Mouse (Mus musculus) stomach, embryonic 16.5 days (tissue): ENCODE results near the gene Mdga1. TPM values are rescaled to one million over a fixed set of nuclear protein-coding genes. Genes with fewer than 3 reads are reported as not detected.

Source experiments
- ATAC-seq: fragments of 200-750 bp; cut with Nextera tagmentation; 2 replicates; pipeline ENCODE4 v1.8.0; 2017; ENCODE audit warnings: moderate number of reproducible peaks, moderate TSS enrichment; ENCODE audit not compliant: insufficient read depth, low FRiP score
- H3K27ac ChIP-seq: fragments of 300-500 bp; sonication (generic); 2 replicates; pipeline ENCODE4 v1.5.1; 2014; ENCODE audit warnings: low read length
- H3K27me3 ChIP-seq: fragments of 300-500 bp; sonication (generic); 2 replicates; pipeline ENCODE4 v1.6.1; 2014; ENCODE audit warnings: low read length, control low read depth, mixed read lengths; ENCODE audit not compliant: control insufficient read depth, insufficient read depth
- H3K36me3 ChIP-seq: fragments of 300-500 bp; sonication (generic); 2 replicates; pipeline ENCODE4 v1.6.1; 2014; ENCODE audit warnings: low read length; ENCODE audit not compliant: control insufficient read depth, insufficient read depth
- H3K4me1 ChIP-seq: fragments of 300-500 bp; sonication (generic); 2 replicates; pipeline ENCODE4 v1.6.1; 2014; ENCODE audit warnings: low read length, control low read depth, mixed read lengths; ENCODE audit not compliant: control insufficient read depth, insufficient read depth
- H3K4me2 ChIP-seq: fragments of 300-500 bp; sonication (generic); 2 replicates; pipeline ENCODE4 v1.6.1; 2014; ENCODE audit warnings: low read depth, low read length, mixed read lengths
- H3K4me3 ChIP-seq: fragments of 300-500 bp; sonication (generic); replicated peaks from 2 replicates; pipeline ENCODE4 v1.5.1; 2014; ENCODE audit warnings: mild to moderate bottlenecking, low read length
- H3K9ac ChIP-seq: fragments of 300-500 bp; sonication (generic); 2 replicates; pipeline ENCODE4 v1.6.1; 2014; ENCODE audit warnings: low read length
- H3K9me3 ChIP-seq: fragments of 300-500 bp; sonication (generic); replicated peaks from 2 replicates; pipeline ENCODE4 v1.6.1; 2016; ENCODE audit warnings: low read length, control low read depth; ENCODE audit not compliant: control insufficient read depth
- WGBS: fragments of 180-500 bp; shearing (Covaris S2); extraction: QIAGEN DNeasy Blood & Tissue Kit; methylation state at CpG from one replicate; pipeline ENCODE4 v1.1.7; 2014; 5-methylcytosine and 5-hydroxymethylcytosine counted together
- polyA plus RNA-seq: library from polyadenylated mRNA; unstranded; fragments of >200 nt; fragmentation: Nextera tagmentation; extraction: Ambion mirVana; gene quantifications from 2 replicates; pipeline ENCODE4 v1.2.1, GENCODE M21; 2015

Gene Mdga1
- polyA plus RNA-seq, 1 experiment from 2014 or later = 2.9 TPM

GRCm38 (mm10) chr17:29854835-29855234 lies 115.1 kb downstream of the Mdga1 start:
- Histone ChIP-seq H3K4me1 (peaks cover 14% of the 10 kb centered on the region), H3K36me3 (no peaks in the 10 kb centered on the region), H3K27ac (no peak overlapping the region), H3K9me3 (no peaks in the 10 kb centered on the region), H3K4me2 (no peak overlapping the region), H3K27me3 (no peaks in the 10 kb centered on the region), H3K4me3 (no peak overlapping the region), H3K9ac (no peak overlapping the region)
- 87% methylated on average over 4 of the region's 4 CpGs for WGBS
- no peak for ATAC-seq

DNA sequence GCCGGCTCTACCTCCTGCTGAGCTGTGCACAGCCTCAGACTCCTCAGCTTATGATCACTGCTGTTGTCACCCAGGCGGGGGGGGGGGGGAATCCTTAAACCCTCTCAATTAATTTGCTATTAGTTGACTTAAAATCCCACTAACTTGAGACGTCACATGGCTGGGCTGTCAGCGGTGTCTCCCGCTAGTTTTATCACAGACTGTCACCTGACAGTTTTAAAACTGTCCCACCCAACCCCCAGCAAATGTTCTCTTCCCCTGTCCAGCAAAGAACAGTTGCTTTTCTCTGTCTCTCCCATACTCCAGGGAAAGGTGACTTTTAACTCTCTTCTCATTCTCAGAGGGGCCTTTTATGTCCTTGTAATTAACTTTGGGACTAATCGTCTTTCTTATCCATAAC lies 115.5 kb downstream of the Mdga1 start:
- ATAC-seq = no peak

DNA sequence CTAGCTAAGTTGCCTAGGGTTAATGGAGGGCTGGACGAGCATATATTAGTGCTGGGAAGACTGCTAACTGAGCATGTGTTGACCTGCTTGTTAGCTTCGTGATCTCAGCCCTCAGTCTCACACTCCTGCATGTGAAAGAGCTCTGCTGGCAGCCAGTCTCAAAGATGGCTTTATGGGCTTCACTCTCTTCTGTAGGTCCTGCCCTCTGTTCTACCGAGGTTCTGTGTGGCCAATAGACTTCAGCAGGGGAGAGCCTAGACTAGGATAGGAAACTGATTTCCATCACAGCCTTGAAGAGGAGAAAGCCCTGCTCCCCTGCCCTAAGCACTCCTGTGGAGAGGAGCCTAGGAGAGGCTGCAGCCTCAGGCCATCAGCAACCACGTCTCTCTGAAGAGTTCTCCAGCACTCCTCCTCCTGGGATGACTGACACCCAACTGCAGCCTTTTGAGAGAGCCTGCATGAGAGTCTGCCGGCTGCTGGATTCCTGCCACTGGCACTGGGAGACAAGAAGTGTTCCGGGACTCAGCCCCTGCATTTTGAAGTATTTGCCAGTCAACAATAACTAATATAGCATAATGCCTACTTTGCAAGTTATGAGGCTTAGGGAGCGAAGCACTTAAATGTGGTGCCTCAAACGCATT lies 116.9 kb downstream of the Mdga1 start:
- no peak overlapping the region for H3K9ac ChIP-seq
- H3K4me2 ChIP-seq = no peak overlapping the region
- no peak overlapping the region for H3K27ac ChIP-seq
- H3K4me1 ChIP-seq = peaks cover 14% of the 10 kb centered on the region
- H3K36me3 ChIP-seq = no peaks in the 10 kb centered on the region
- WGBS = 52% methylated on average over 8 of the region's 8 CpGs
- no peak for ATAC-seq
- no peaks in the 10 kb centered on the region for H3K9me3 ChIP-seq
- no peak overlapping the region for H3K4me3 ChIP-seq
- H3K27me3 ChIP-seq = no peaks in the 10 kb centered on the region

More for the DNA sequence above, 115.5 kb downstream of the Mdga1 start:
- no peak overlapping the region for H3K4me2 ChIP-seq
- peaks cover 14% of the 10 kb centered on the region for H3K4me1 ChIP-seq
- no peak overlapping the region for H3K4me3 ChIP-seq
- no peaks in the 10 kb centered on the region for H3K9me3 ChIP-seq
- no peak overlapping the region for H3K27ac ChIP-seq
- no peaks in the 10 kb centered on the region for H3K27me3 ChIP-seq
- 64% methylated on average over 6 of the region's 6 CpGs for WGBS
- H3K9ac ChIP-seq = no peak overlapping the region
- no peaks in the 10 kb centered on the region for H3K36me3 ChIP-seq

GRCm38 (mm10) chr17:29849436-29849797 lies 120.5 kb downstream of the Mdga1 start:
- ATAC-seq = no peak
- H3K27ac ChIP-seq = no peak overlapping the region
- H3K9me3 ChIP-seq = no peaks in the 10 kb centered on the region
- H3K27me3 ChIP-seq = no peaks in the 10 kb centered on the region
- no peak overlapping the region for H3K4me2 ChIP-seq
- H3K4me1 ChIP-seq = no peaks in the 10 kb centered on the region
- H3K4me3 ChIP-seq = no peak overlapping the region
- H3K36me3 ChIP-seq = no peaks in the 10 kb centered on the region
- no peak overlapping the region for H3K9ac ChIP-seq
- 75% methylated on average over 13 of the region's 13 CpGs for WGBS

DNA sequence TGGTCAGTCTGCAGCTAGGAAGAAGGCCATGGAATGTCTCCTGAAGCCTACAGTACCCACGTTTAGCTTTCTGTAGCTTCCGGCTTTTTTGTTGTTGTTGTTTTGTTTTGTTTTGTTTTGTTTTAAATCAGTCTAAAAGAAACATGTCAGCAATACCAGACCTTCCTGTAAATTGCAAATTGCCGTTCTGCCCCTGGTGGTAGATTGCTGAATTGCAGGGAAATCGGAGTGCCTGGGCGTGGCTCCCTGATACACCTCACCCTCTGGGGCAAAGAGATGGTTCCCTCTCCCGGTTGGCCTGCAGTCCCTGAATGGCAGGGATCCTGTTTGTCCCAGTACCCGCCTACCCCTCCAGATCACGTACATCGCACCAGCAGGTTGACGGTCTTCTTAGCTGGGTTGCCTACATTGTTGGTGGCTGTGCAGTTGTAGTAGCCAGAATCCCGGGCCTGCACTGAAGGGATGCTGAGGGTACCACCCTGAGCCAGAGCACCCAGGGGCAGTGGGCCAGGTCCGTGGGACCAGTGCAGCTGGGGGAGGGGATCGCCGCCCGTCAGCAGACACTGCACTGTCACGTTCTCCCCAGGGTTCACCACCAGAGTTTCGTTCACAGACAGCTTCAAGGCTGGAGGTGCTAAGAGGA lies 121.0 kb downstream of the Mdga1 start:
- WGBS = 32% methylated on average over 17 of the region's 17 CpGs
- peak; percentile 39; the same call in 1 of the 2 replicates for ATAC-seq
- Histone ChIP-seq H3K9ac (no peak overlapping the region), H3K27ac (no peak overlapping the region), H3K4me1 (no peaks in the 10 kb centered on the region), H3K36me3 (no peaks in the 10 kb centered on the region), H3K9me3 (no peaks in the 10 kb centered on the region), H3K4me3 (no peak overlapping the region), H3K27me3 (no peaks in the 10 kb centered on the region), H3K4me2 (no peak overlapping the region)

DNA sequence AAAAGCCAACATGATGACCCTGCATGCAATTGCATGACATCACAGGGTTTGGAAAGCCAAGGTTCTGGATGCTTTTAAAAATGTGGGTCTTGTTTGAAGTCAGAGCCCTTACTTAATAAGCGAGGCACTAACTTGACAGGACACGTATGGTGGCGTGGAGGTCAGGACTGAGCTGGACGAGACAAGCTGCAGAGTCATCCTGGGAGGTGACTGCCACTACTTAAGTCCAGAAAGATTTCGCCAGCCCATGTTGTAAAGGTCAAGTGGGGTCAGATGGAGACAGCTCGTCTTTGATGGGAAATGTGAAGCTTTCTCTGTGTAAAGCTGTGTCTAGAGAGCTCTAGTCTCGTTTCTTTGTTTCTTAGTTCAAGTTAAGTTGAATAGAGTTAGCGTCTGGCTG lies 122.6 kb downstream of the Mdga1 start:
- Histone ChIP-seq H3K4me2 (no peak overlapping the region), H3K9ac (no peak overlapping the region), H3K9me3 (no peaks in the 10 kb centered on the region), H3K4me3 (no peak overlapping the region), H3K4me1 (peaks cover 3% of the 10 kb centered on the region; the same call in 1 of the 2 replicates), H3K36me3 (no peaks in the 10 kb centered on the region), H3K27ac (no peak overlapping the region), H3K27me3 (no peaks in the 10 kb centered on the region)
- ATAC-seq = no peak
- 67% methylated on average over 8 of the region's 8 CpGs for WGBS

DNA sequence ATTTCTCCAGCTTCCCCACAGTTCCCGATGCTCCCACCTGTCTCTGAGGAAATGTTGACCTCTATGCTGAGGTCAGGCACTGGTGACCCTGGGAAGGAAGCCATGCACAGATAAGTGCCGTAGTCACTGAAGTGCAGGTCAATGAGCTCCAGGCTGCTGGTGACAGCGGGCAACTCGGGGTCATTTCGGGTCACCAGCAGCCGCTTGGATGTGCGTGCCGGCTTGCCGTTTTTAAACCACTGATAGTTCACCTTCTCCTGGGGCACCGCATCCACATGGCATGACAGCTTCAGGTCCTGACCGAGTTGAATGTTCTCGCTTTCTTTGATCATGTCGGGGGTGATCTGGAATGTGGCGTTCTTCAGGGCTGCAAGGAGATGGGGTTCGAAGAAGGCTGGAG lies 123.6 kb downstream of the Mdga1 start:
- ATAC-seq = no peak
- H3K4me2 ChIP-seq = no peak overlapping the region
- H3K36me3 ChIP-seq = no peaks in the 10 kb centered on the region
- H3K9me3 ChIP-seq = no peaks in the 10 kb centered on the region
- H3K27ac ChIP-seq = no peak overlapping the region
- H3K27me3 ChIP-seq = no peaks in the 10 kb centered on the region
- 69% methylated on average over 15 of the region's 15 CpGs for WGBS
- H3K9ac ChIP-seq = no peak overlapping the region
- H3K4me1 ChIP-seq = peaks cover 5% of the 10 kb centered on the region; the same call in 1 of the 2 replicates
- no peak overlapping the region for H3K4me3 ChIP-seq

DNA sequence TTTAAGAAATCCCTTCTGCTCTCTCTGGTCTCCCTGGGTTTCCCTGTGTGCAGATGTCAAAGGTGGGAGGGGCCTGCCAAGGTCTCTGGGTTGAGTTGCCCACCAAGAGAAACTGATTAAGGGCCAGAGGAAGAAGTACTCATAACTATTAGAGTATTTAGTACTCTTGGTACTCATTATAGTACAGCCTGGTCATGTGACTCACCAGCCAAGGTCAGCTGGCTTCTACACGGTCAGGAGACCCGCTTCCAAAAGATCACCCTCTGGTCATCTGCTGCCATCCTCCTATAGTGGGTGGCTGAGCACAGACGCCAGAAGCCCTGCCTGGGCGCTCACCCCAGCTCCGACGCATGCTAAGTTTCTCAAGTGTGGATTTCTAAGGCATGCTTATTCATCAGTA lies 124.9 kb downstream of the Mdga1 start:
- no peak for ATAC-seq
- WGBS = 88% methylated on average over 6 of the region's 6 CpGs
- Histone ChIP-seq H3K4me2 (no peak overlapping the region), H3K27ac (no peak overlapping the region), H3K4me3 (no peak overlapping the region), H3K36me3 (no peaks in the 10 kb centered on the region), H3K27me3 (no peaks in the 10 kb centered on the region), H3K9me3 (no peaks in the 10 kb centered on the region), H3K9ac (no peak overlapping the region), H3K4me1 (peaks cover 5% of the 10 kb centered on the region; the same call in 1 of the 2 replicates)

GRCm38 (mm10) chr17:29843419-29844162 lies 126.3 kb downstream of the Mdga1 start:
- WGBS = 81% methylated on average over 7 of the region's 7 CpGs
- ATAC-seq = no peak
- H3K9me3 ChIP-seq = no peaks in the 10 kb centered on the region

More at GRCm38 (mm10) chr17:29843419-29844162, 126.3 kb downstream of the Mdga1 start:
- H3K36me3 ChIP-seq = no peaks in the 10 kb centered on the region
- no peak overlapping the region for H3K9ac ChIP-seq
- no peak overlapping the region for H3K4me2 ChIP-seq
- H3K4me1 ChIP-seq = peaks cover 5% of the 10 kb centered on the region; the same call in 1 of the 2 replicates
- no peak overlapping the region for H3K27ac ChIP-seq
- no peaks in the 10 kb centered on the region for H3K27me3 ChIP-seq
- H3K4me3 ChIP-seq = no peak overlapping the region
